Comparison of ENCODE assay signal across 8 mouse cellular contexts in the genomic region with DNA sequence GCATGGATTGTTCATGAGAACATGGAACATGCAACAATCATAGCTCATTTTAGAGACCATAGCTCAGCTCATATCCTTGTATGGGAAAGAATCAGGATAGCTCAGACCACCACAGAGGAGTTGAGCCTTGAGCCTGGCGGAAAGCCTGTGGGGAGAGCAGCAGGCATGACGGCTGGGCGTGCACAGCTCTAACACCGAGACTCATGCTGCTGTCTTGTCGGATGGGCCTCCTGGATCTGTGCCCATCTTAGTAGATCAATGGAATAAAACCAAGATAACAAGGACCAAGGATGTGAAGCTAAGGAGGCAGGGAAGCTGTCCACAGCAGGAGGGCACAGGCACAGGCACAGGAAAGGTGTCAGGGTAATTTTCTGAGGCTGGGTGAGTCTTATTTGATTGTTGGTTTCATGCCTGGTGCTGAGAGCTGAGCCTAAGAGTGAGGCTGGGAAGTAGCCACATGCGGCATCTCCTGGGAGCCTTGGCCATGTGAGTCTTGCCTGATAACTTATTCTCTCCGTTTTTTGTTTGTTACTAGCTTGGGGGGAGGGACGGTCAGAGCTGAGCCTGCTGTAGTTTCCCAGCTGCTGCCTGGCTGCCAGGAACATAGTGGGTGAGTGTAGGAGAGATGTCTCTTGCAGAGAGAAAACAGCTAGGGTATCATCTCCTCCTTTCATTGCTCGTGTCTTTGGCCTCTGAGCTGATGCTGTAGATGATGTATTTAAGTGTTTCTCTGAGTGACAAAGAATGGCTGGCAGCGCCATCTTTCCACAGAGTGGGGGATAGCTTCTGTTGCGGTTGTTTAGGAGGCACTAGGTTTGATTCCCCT. TPM values are rescaled to one million over a fixed set of nuclear protein-coding genes. Genes with fewer than 3 reads are reported as not detected.
DNase-seq lines count a peak whose midpoint lies in the region; ATAC-seq and TF ChIP-seq lines count a peak whose summit lies in the region.

No protein-coding gene starts in this region.

- no peaks in the 10 kb centered on the region for H3K9me3 ChIP-seq in heart, postnatal 0 days (replicated peaks; ENCODE audit: control insufficient read depth, low read length)

- no peak for TF ChIP-seq EP300 in heart, postnatal 0 days (IDR thresholded peaks at IDR 0.05; ENCODE audit: low read depth)

- peaks cover 45% of the 10 kb centered on the region for H3K36me3 ChIP-seq in spleen, adult 2 months (ENCODE audit: control insufficient read depth, insufficient read depth, low read length)
- peaks cover 26% of the 10 kb centered on the region; the same call in 1 of the 2 replicates for H3K36me3 ChIP-seq in heart, postnatal 0 days (replicated peaks; ENCODE audit: control insufficient read depth, insufficient read depth, low read length)

- no peak for ATAC-seq in heart, postnatal 0 days (ENCODE audit: insufficient read depth, low read depth)

- 0 out of 2 replicates have a peak overlapping the region, but pooled peaks have one; percentile 6 for H3K4me2 ChIP-seq in heart, postnatal 0 days (ENCODE audit: low read depth, low read length)

- intact Hi-C loops in left cerebral cortex, postnatal 25 days (cut with DNase I), result no loop called here

- WGBS in spleen, adult 2 months, result 68% methylated on average over 11 of the region's 11 CpGs
- WGBS in heart, postnatal 0 days, result 50% methylated on average over 11 of the region's 11 CpGs

- peak overlapping the region; percentile 7; the same call in 1 of the 2 replicates for H3K27ac ChIP-seq in spleen, adult 2 months (ENCODE audit: insufficient read depth, low read length)
- H3K27ac ChIP-seq in heart, postnatal 0 days (ENCODE audit: low read depth), result peak overlapping the region; percentile 43

- no peak for TF ChIP-seq CTCF in spleen, adult 2 months (IDR thresholded peaks at IDR 0.05; ENCODE audit: extremely low read depth, insufficient read depth, insufficient read length, insufficient replicate concordance)
- TF ChIP-seq CTCF in heart, postnatal 0 days (IDR thresholded peaks at IDR 0.05; ENCODE audit: low read depth), result peak; percentile 40

- H3K9ac ChIP-seq in heart, postnatal 0 days (replicated peaks; ENCODE audit: low read depth, low read length), result 0 out of 2 replicates have a peak overlapping the region, but pooled peaks have one; percentile 19

- H3K4me3 ChIP-seq in spleen, adult 2 months (ENCODE audit: extremely low read depth, insufficient read depth, insufficient read length), result no peak overlapping the region
- H3K4me3 ChIP-seq in heart, postnatal 0 days (ENCODE audit: low read depth, low read length), result no peak overlapping the region

- H3K4me1 ChIP-seq in spleen, adult 2 months (ENCODE audit: control insufficient read depth, insufficient read depth, insufficient read length), result peaks cover 18% of the 10 kb centered on the region; the same call in 1 of the 2 replicates
- H3K4me1 ChIP-seq in heart, postnatal 0 days (ENCODE audit: control insufficient read depth, insufficient read depth), result peaks cover under 1% of the 10 kb centered on the region; the same call in 1 of the 2 replicates

- peak; percentile 47 to 69 for DNase-seq in cerebellum, postnatal 25 days
- DNase-seq in cerebellum, adult 9-10 months, result no peak
- no peak for DNase-seq in spleen, adult 2 months (ENCODE audit: low read depth in 1 of 2, low spot score in 2 of 2)
- DNase-seq in spleen, postnatal 14 days (ENCODE audit: low spot score in 2 of 2), result no peak
- DNase-seq in heart, postnatal 0 days (ENCODE audit: low spot score), result no peak
- peak; percentile 37 to 60 for DNase-seq in left cerebral cortex, postnatal 25 days (ENCODE audit: low spot score in 2 of 2)
- DNase-seq in retina, postnatal 7 days (ENCODE audit: low read depth, low spot score), result peak; percentile 27
- no peak for DNase-seq in spleen, postnatal 4 days (ENCODE audit: low spot score in 2 of 2)

- TF ChIP-seq POLR2A in spleen, adult 2 months (IDR thresholded peaks at IDR 0.05; ENCODE audit: low read depth, low read length), result no peak

- no peaks in the 10 kb centered on the region for H3K27me3 ChIP-seq in spleen, adult 2 months (ENCODE audit: control insufficient read depth, insufficient read depth, low read length)
- H3K27me3 ChIP-seq in heart, postnatal 0 days (ENCODE audit: control insufficient read depth, insufficient read depth, low read length), result no peaks in the 10 kb centered on the region

RNA-seq across cellular contexts. Expression of gene Ccm2, which starts 22.1 kb away (rescaled TPM):
- 233 and 234 TPM in 2 replicates for polyA plus RNA-seq in spleen, adult 2 months (2012; rRNA removed)
- total RNA-seq in heart, postnatal 0 days (2014; rRNA removed; ENCODE audit: low replicate concordance), result 54.4 and 56.9 TPM in 2 replicates
- 38.4 and 41.9 TPM in 2 replicates for polyA plus RNA-seq in heart, postnatal 0 days (2015; fragmentation: Nextera tagmentation; extraction: Ambion mirVana)
- total RNA-seq in left cerebral cortex, postnatal 25 days (2021), result 10 to 100 TPM; 57.6 to 63.5 TPM

RNA-seq across cellular contexts. Expression of gene Nacad, which starts 37.1 kb away (rescaled TPM):
- polyA plus RNA-seq in spleen, adult 2 months (2012; rRNA removed), result 0.37 and 0.60 TPM in 2 replicates
- total RNA-seq in heart, postnatal 0 days (2014; rRNA removed; ENCODE audit: low replicate concordance), result 0.95 and 2.5 TPM in 2 replicates
- 1.2 TPM in 2 replicates for polyA plus RNA-seq in heart, postnatal 0 days (2015; fragmentation: Nextera tagmentation; extraction: Ambion mirVana)
- 10 to 100 TPM; 42.4 to 46.6 TPM for total RNA-seq in left cerebral cortex, postnatal 25 days (2021)

RNA-seq across cellular contexts. Expression of gene Myo1g, which starts 48.0 kb away (rescaled TPM):
- polyA plus RNA-seq in spleen, adult 2 months (2012; rRNA removed), result 187 and 218 TPM in 2 replicates
- 0.65 and 1.6 TPM in 2 replicates for total RNA-seq in heart, postnatal 0 days (2014; rRNA removed; ENCODE audit: low replicate concordance)
- 0.49 and 0.56 TPM in 2 replicates for polyA plus RNA-seq in heart, postnatal 0 days (2015; fragmentation: Nextera tagmentation; extraction: Ambion mirVana)
- total RNA-seq in left cerebral cortex, postnatal 25 days (2021), result 1 to 10 TPM in 1 of 2 experiments, under 1 TPM in 1; 0.32 to 1.3 TPM

RNA-seq across cellular contexts. Expression of gene Tbrg4, which starts 57.1 kb away (rescaled TPM):
- polyA plus RNA-seq in spleen, adult 2 months (2012; rRNA removed), result 88.6 and 125 TPM in 2 replicates
- 62.5 and 82.9 TPM in 2 replicates for total RNA-seq in heart, postnatal 0 days (2014; rRNA removed; ENCODE audit: low replicate concordance)
- polyA plus RNA-seq in heart, postnatal 0 days (2015; fragmentation: Nextera tagmentation; extraction: Ambion mirVana), result 52.5 and 65.8 TPM in 2 replicates
- total RNA-seq in left cerebral cortex, postnatal 25 days (2021), result 10 to 100 TPM; 47.0 to 49.6 TPM

Comparison
In these comparisons a context has a peak if more than half of its experiments do, and no peak if none do; other contexts are left out.
1. DNase-seq: peak in cerebellum, postnatal 25 days (2 of 2), left cerebral cortex, postnatal 25 days (2 of 2) and retina, postnatal 7 days (single experiment); none in cerebellum, adult 9-10 months (single experiment), spleen, adult 2 months (0 of 2), spleen, postnatal 14 days (0 of 2), heart, postnatal 0 days (single experiment) and spleen, postnatal 4 days (0 of 2).
2. RNA of gene Nacad, which starts 37.1 kb away (total RNA-seq): 42.4 to 46.6 TPM in left cerebral cortex, postnatal 25 days; 0.95 to 2.5 TPM in heart, postnatal 0 days; every median in the first group is over 10 times any median in the second.